Mouse (Mus musculus) lung, postnatal 0 days (tissue): Measurements from ENCODE around the gene Tfcp2l1. TPM values are rescaled to one million over a fixed set of nuclear protein-coding genes. Genes with fewer than 3 reads are reported as not detected.

Experiments used
- ATAC-seq: fragments of 200-750 bp; cut with Nextera tagmentation; 2 replicates; pipeline ENCODE4 v1.8.0; 2017; ENCODE audit warnings: moderate library complexity
- DNase-seq: peaks from one replicate; pipeline ENCODE4 v3.0.0-alpha.2; 2016; ENCODE audit warnings: low spot score
- H3K27ac ChIP-seq: fragments of 300-500 bp; sonication (generic); 2 replicates; pipeline ENCODE4 v1.5.1; 2014; ENCODE audit warnings: antibody characterized with exemption, mild to moderate bottlenecking, low read length, mixed read lengths
- H3K27me3 ChIP-seq: fragments of 300-500 bp; sonication (generic); replicated peaks from 2 replicates; pipeline ENCODE4 v1.6.1; 2014; ENCODE audit warnings: low read length, mixed read lengths; ENCODE audit not compliant: insufficient read depth
- H3K36me3 ChIP-seq: fragments of 300-500 bp; sonication (generic); 2 replicates; pipeline ENCODE4 v1.6.1; 2014; ENCODE audit warnings: low read length, mixed read lengths; ENCODE audit not compliant: insufficient read depth
- H3K4me1 ChIP-seq: fragments of 300-500 bp; sonication (generic); 2 replicates; pipeline ENCODE4 v1.6.1; 2014; ENCODE audit warnings: antibody characterized with exemption, low read depth, low read length, mixed read lengths; ENCODE audit not compliant: insufficient read depth
- H3K4me2 ChIP-seq: fragments of 300-500 bp; sonication (generic); replicated peaks from 2 replicates; pipeline ENCODE4 v1.6.1; 2014; ENCODE audit warnings: low read depth, mild to moderate bottlenecking, low read length, moderate library complexity, mixed read lengths
- H3K4me3 ChIP-seq: fragments of 300-500 bp; sonication (generic); 2 replicates; pipeline ENCODE4 v1.5.1; 2014; ENCODE audit warnings: low read depth, low read length
- H3K9ac ChIP-seq: fragments of 300-500 bp; sonication (generic); replicated peaks from 2 replicates; pipeline ENCODE4 v1.6.1; 2014; ENCODE audit warnings: low read depth, mild to moderate bottlenecking
- H3K9me3 ChIP-seq: fragments of 300-500 bp; sonication (generic); 2 replicates; pipeline ENCODE4 v1.6.1; 2016; ENCODE audit warnings: low read length, mixed read lengths
- CTCF ChIP-seq: IDR thresholded peaks from 2 replicates; pipeline ENCODE4 v1.5.1; 2016; ENCODE audit warnings: antibody characterized with exemption, mild to moderate bottlenecking
- EP300 ChIP-seq: IDR thresholded peaks from 2 replicates; pipeline ENCODE4 v1.6.1; 2016; ENCODE audit warnings: antibody characterized with exemption, mild to moderate bottlenecking, control low read depth
- WGBS: fragments of 180-500 bp; shearing (Covaris S2); extraction: QIAGEN DNeasy Blood & Tissue Kit; methylation state at CpG from one replicate; pipeline ENCODE4 v1.1.7; 2014; 5-methylcytosine and 5-hydroxymethylcytosine counted together
- polyA plus RNA-seq: library from polyadenylated mRNA; unstranded; fragments of >200 nt; fragmentation: Nextera tagmentation; extraction: Ambion mirVana; gene quantifications from 2 replicates; pipeline ENCODE4 v1.2.1, GENCODE M21; 2015

Gene Tfcp2l1
- polyA plus RNA-seq, 1 experiment from 2014 or later, result 14.5 TPM

DNA sequence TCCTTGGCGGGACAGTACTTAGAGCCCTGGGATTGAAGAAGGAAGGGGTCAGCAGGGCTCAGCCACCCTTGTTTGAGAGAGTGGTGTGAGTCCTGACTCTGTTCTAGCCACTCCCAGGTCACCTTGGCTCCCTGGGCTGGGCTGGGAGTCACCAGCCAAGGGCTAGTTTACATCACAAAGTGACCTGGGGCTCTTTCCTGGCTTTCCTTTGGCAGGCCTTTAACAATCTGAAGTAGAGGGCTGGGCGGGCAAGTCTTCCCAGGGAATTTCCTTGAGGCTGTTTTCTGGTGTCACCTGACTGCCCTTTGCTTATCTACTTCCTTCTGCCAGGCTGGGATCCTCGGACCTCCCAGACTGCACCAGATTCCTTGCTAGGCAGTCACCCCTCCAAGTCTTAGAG lies 20.3 kb downstream of the Tfcp2l1 start:
- DNase-seq (peak; percentile 82), ATAC-seq (peak; percentile 21)
- WGBS, result 25% methylated on average over 3 of the region's 3 CpGs
- Histone ChIP-seq H3K27ac (0 out of 2 replicates have a peak overlapping the region, but pooled peaks have one; percentile 34), H3K36me3 (no peaks in the 10 kb centered on the region), H3K27me3 (no peaks in the 10 kb centered on the region), H3K4me3 (no peak overlapping the region), H3K9me3 (no peaks in the 10 kb centered on the region), H3K4me1 (peaks cover 26% of the 10 kb centered on the region; the same call in 1 of the 2 replicates), H3K9ac (no peak overlapping the region), H3K4me2 (no peak overlapping the region)
- TF ChIP-seq EP300 (no peak), CTCF (no peak)

DNA sequence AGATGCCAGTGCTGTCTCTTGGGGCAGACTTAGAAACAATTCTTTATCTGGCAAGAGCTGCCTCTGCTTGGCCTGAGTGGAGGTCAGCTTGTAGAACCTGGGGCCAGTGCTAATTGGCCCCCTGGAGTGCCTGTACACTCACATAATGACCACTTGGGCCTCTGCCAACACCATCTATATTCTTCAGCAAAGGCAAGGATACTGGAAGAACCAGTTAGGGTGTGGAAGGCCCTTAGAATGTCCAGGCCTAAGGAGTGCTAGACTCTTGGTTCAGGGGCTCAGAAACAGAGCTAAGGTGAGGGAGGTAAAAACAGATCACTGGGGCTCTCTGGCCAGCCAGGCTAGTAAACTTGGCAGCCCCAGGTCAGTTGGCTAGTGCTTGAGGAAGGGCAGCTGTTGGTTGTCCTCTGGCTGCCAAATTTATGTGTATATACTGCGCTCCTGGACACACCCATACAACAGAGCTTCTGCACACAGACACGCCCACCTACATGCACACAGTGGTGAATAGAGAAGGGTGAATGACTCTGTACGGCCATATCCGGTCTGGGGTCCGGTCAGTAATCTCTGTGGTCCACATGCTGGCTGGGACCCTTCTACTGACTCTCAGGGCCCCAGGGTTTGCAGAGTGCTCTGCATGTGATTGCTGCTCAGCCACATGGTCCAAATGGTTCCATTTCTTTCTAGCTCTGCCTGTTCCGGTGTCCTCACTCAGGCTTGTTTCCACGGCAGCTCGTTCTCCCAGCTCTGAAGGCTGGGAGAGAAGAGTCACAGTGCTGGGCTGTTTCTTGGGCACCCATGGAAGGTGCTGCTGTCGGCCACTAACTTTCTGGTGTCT lies 22.4 kb downstream of the Tfcp2l1 start:
- ATAC-seq, result peak; percentile 84
- peaks cover 22% of the 10 kb centered on the region; the same call in 1 of the 2 replicates for H3K4me1 ChIP-seq
- no peaks in the 10 kb centered on the region for H3K9me3 ChIP-seq
- H3K27ac ChIP-seq, result peak overlapping the region; percentile 51
- TF ChIP-seq EP300, result peak; percentile 80
- TF ChIP-seq CTCF, result no peak; the same call in 1 of the 2 replicates
- no peaks in the 10 kb centered on the region for H3K36me3 ChIP-seq
- WGBS, result 28% methylated on average over 9 of the region's 9 CpGs
- H3K27me3 ChIP-seq, result no peaks in the 10 kb centered on the region
- H3K4me3 ChIP-seq, result no peak overlapping the region
- DNase-seq, result peak; percentile 90
- peak overlapping the region; percentile 19; the same call in 1 of the 2 replicates for H3K4me2 ChIP-seq
- H3K9ac ChIP-seq, result no peak overlapping the region

DNA sequence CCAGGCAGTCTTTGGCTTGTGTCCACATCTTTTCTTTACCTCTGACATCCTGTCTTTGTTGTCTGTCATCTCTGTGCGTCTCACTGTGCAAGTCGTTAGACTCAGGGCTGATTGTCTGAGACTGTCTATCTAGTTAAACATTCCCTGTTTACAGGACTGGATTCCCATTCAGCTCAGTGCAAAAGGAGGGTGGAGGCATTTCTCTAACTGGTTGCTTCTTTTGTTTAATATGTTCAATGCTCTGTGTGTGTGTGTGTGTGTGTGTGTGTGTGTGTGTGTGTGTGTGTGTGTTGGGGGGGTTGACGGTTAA lies 23.0 kb downstream of the Tfcp2l1 start:
- H3K4me2 ChIP-seq, result 0 out of 2 replicates have a peak overlapping the region, but pooled peaks have one; percentile 19
- H3K9ac ChIP-seq, result no peak overlapping the region
- 0 out of 2 replicates have a peak, but pooled peaks have one; percentile 10 for ATAC-seq
- H3K36me3 ChIP-seq, result no peaks in the 10 kb centered on the region
- H3K4me3 ChIP-seq, result no peak overlapping the region
- WGBS, result 20% methylated on average over 3 of the region's 3 CpGs
- no peak for TF ChIP-seq EP300
- no peak for TF ChIP-seq CTCF
- no peak for DNase-seq
- peaks cover 20% of the 10 kb centered on the region; the same call in 1 of the 2 replicates for H3K4me1 ChIP-seq
- H3K27ac ChIP-seq, result peak overlapping the region; percentile 51
- H3K9me3 ChIP-seq, result no peaks in the 10 kb centered on the region
- no peaks in the 10 kb centered on the region for H3K27me3 ChIP-seq

DNA sequence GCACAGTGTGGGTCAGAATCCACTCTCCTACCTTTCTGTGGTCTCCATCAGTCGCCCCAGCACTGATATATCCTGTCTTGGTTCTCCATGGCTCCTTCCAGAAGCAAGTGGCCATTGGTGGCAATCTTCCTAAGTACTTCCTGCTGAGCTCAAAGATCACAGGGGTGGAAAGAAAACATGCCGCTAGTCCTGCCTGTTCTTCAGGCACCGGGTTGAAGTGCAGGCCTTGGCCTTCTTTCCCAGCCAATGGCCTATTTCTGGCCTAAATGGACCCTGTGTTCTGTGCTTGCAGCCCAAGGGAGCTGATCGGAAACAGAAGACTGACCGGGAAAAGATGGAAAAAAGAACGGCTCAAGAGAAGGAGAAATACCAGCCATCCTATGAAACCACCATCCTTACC lies 31.0 kb downstream of the Tfcp2l1 start:
- no peak for ATAC-seq
- H3K9ac ChIP-seq, result no peak overlapping the region
- 65% methylated on average over 6 of the region's 6 CpGs for WGBS
- no peaks in the 10 kb centered on the region for H3K4me1 ChIP-seq
- H3K36me3 ChIP-seq, result no peaks in the 10 kb centered on the region
- no peak overlapping the region for H3K4me3 ChIP-seq
- no peaks in the 10 kb centered on the region for H3K27me3 ChIP-seq
- H3K27ac ChIP-seq, result no peak overlapping the region
- no peak overlapping the region for H3K4me2 ChIP-seq
- no peaks in the 10 kb centered on the region for H3K9me3 ChIP-seq
- DNase-seq, result no peak
- no peak for TF ChIP-seq EP300
- TF ChIP-seq CTCF, result no peak

DNA sequence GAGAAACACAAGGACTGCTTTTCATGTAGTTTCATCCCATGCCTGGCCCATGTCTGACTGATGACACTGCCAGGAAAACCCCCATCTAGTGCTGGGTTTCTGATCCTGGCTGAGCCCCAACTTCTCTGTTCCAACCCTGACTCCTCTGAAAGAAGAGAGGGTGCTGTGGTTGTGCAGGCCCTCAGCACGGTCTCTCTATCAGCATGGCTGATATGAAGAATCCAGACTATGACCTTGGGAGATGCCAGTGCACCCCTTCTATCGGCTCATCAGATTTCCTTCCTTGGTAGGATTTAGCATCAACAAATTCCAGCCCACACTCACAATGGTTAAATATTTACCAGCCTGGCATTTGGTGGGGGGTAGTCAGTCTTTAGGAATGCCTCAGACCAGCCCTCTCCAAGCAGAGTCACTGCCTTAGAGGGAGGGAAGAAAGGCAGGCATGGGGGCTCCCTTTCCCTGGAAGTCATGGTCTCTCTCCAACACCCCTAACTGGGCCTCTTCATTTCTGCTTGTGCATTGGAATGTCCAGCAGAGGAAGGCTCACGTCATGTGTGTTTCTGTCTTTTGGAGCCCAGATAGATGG lies 33.2 kb downstream of the Tfcp2l1 start:
- WGBS, result 32% methylated on average over 3 of the region's 3 CpGs
- no peaks in the 10 kb centered on the region for H3K4me1 ChIP-seq
- H3K4me3 ChIP-seq, result no peak overlapping the region
- no peak for DNase-seq
- H3K27me3 ChIP-seq, result no peaks in the 10 kb centered on the region
- H3K4me2 ChIP-seq, result no peak overlapping the region
- H3K27ac ChIP-seq, result no peak overlapping the region
- H3K36me3 ChIP-seq, result no peaks in the 10 kb centered on the region
- peak; percentile 29; the same call in 1 of the 2 replicates for ATAC-seq
- no peak for TF ChIP-seq EP300
- no peak for TF ChIP-seq CTCF
- H3K9me3 ChIP-seq, result no peaks in the 10 kb centered on the region
- H3K9ac ChIP-seq, result no peak overlapping the region

DNA sequence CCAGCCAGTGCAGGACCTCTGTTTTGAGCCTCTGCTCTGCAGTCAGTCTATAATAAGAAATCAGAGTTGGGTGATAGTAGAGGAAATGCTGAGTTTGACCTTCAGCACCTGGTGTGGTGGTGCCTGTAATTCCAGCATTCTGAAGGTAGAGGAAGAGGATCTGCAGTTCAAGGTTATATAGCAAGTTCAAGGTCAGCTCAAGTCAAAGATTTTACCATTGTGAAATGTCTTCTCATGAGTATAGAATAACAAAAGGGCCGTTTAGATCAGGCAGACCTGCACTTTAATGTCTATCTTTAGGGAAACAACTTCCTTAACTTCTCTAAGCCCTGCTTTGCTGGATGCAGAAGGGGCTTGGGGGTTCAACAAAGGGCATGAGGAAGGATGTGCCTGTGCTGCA lies 35.3 kb downstream of the Tfcp2l1 start:
- H3K27me3 ChIP-seq, result no peaks in the 10 kb centered on the region
- no peak overlapping the region for H3K9ac ChIP-seq
- no peaks in the 10 kb centered on the region for H3K36me3 ChIP-seq
- TF ChIP-seq EP300 (no peak), CTCF (no peak)
- 39% methylated on average over 1 of the region's 1 CpGs for WGBS
- no peaks in the 10 kb centered on the region for H3K4me1 ChIP-seq
- H3K4me3 ChIP-seq, result no peak overlapping the region
- no peak overlapping the region for H3K4me2 ChIP-seq
- no peaks in the 10 kb centered on the region for H3K9me3 ChIP-seq
- DNase-seq (no peak), ATAC-seq (no peak)
- H3K27ac ChIP-seq, result no peak overlapping the region
